In genomic region chr9:108489702-108490558, GRCm38 (mm10) we compare ENCODE assay signal across 8 mouse cellular contexts. TPM values are rescaled to one million over a fixed set of nuclear protein-coding genes. Genes with fewer than 3 reads are reported as not detected.
A peak's percentile ranks its signal among the peaks of the same experiment; 100 is the strongest.
DNase-seq lines count a peak whose midpoint lies in the region; ATAC-seq and TF ChIP-seq lines count a peak whose summit lies in the region.

No protein-coding gene starts in this region.

- H3K27ac ChIP-seq in heart, embryonic 15.5 days, result peak overlapping the region; percentile 99
- peak overlapping the region; percentile 40; the same call in 1 of the 2 replicates for H3K27ac ChIP-seq in ES-E14 (ENCODE audit: insufficient read depth, low read depth, low read length, poor library complexity, severe bottlenecking)
- peak overlapping the region; percentile 88 for H3K27ac ChIP-seq in forebrain, embryonic 16.5 days (ENCODE audit: low read length)
- H3K27ac ChIP-seq in liver, postnatal 0 days (ENCODE audit: low read depth), result peak overlapping the region; percentile 99

- no peak for TF ChIP-seq EP300 in liver, postnatal 0 days (IDR thresholded peaks at IDR 0.05; ENCODE audit: low read depth)

- WGBS in heart, embryonic 15.5 days, result 66% methylated on average over 26 of the region's 26 CpGs
- WGBS in forebrain, embryonic 16.5 days, result 61% methylated on average over 26 of the region's 26 CpGs
- 66% methylated on average over 26 of the region's 26 CpGs for WGBS in liver, postnatal 0 days (ENCODE audit: insufficient replicate concordance)

- H3K9ac ChIP-seq in heart, embryonic 15.5 days, result peak overlapping the region; percentile 98
- H3K9ac ChIP-seq in ES-E14 (ENCODE audit: insufficient read depth, low read depth, low read length, poor library complexity, severe bottlenecking), result peak overlapping the region; percentile 32; the same call in 1 of the 2 replicates
- peak overlapping the region; percentile 94 for H3K9ac ChIP-seq in forebrain, embryonic 16.5 days (replicated peaks; ENCODE audit: low read depth, low read length)
- H3K9ac ChIP-seq in liver, postnatal 0 days (replicated peaks), result peak overlapping the region; percentile 97; the same call in 1 of the 2 replicates

- H3K9me3 ChIP-seq in heart, embryonic 15.5 days (replicated peaks), result no peaks in the 10 kb centered on the region
- H3K9me3 ChIP-seq in ES-E14 (ENCODE audit: control insufficient read depth, insufficient read depth, low read depth, low read length), result no peaks in the 10 kb centered on the region
- no peaks in the 10 kb centered on the region for H3K9me3 ChIP-seq in forebrain, embryonic 16.5 days (ENCODE audit: control insufficient read depth, low read length)
- no peaks in the 10 kb centered on the region for H3K9me3 ChIP-seq in liver, postnatal 0 days (ENCODE audit: low read length)

- in situ Hi-C loops in ES-E14 (cut with MboI; ENCODE audit: low sequenced_read_pairs in 2 of 2, unreplicated experiment in 2 of 2), result no loop called here

- ATAC-seq in heart, embryonic 15.5 days (replicated peaks; ENCODE audit: insufficient number of reproducible peaks, insufficient read depth, low FRiP score, low read depth), result no peak
- ATAC-seq in forebrain, embryonic 16.5 days, result peak; percentile 13
- no peak for ATAC-seq in liver, postnatal 0 days

- peaks cover 79% of the 10 kb centered on the region for H3K36me3 ChIP-seq in heart, embryonic 15.5 days
- peaks cover 27% of the 10 kb centered on the region for H3K36me3 ChIP-seq in ES-E14 (ENCODE audit: control insufficient read depth, insufficient read depth, low read length, poor library complexity, severe bottlenecking)
- H3K36me3 ChIP-seq in forebrain, embryonic 16.5 days (ENCODE audit: control insufficient read depth, insufficient read depth), result peaks cover 17% of the 10 kb centered on the region
- peaks cover 34% of the 10 kb centered on the region for H3K36me3 ChIP-seq in liver, postnatal 0 days (replicated peaks; ENCODE audit: insufficient read depth, low read length)

- peak overlapping the region; percentile 74 for H3K4me2 ChIP-seq in heart, embryonic 15.5 days
- H3K4me2 ChIP-seq in forebrain, embryonic 16.5 days (ENCODE audit: low read length), result peak overlapping the region; percentile 69
- H3K4me2 ChIP-seq in liver, postnatal 0 days (ENCODE audit: low read depth, low read length), result peak overlapping the region; percentile 90

- no peak for DNase-seq in heart, postnatal 4 days
- DNase-seq in ES-E14 (ENCODE audit: low read depth, low spot score) (no peak), adipocyte (ENCODE audit: low spot score) (no peak)
- DNase-seq in liver, postnatal 0 days, result no peak
- DNase-seq in thymus, postnatal 36 days, result peak; percentile 37 to 54
- no peak for DNase-seq in left cerebral cortex, adult 9 months (ENCODE audit: low spot score in 2 of 2)

- no peak for TF ChIP-seq CTCF in liver, postnatal 0 days (IDR thresholded peaks at IDR 0.05; ENCODE audit: low read depth)

- H3K4me3 ChIP-seq in heart, embryonic 15.5 days, result peak overlapping the region; percentile 97
- peak overlapping the region; percentile 86 to 98 for H3K4me3 ChIP-seq in ES-E14 (ENCODE audit: insufficient read depth in 1 of 2, low read depth in 1 of 2, low read length in 2 of 2, poor library complexity in 1 of 2, severe bottlenecking in 1 of 2)
- H3K4me3 ChIP-seq in forebrain, embryonic 16.5 days (replicated peaks; ENCODE audit: low read length), result peak overlapping the region; percentile 75
- peak overlapping the region; percentile 88 for H3K4me3 ChIP-seq in liver, postnatal 0 days (ENCODE audit: low read depth, low read length)

- H3K4me1 ChIP-seq in heart, embryonic 15.5 days (replicated peaks), result peaks cover 22% of the 10 kb centered on the region
- H3K4me1 ChIP-seq in ES-E14 (ENCODE audit: control insufficient read depth in 2 of 2, insufficient read depth in 2 of 2, low read length in 2 of 2, poor library complexity in 1 of 2), result peaks cover 3 to 14% of the 10 kb centered on the region in 2 experiments; a peak in 3 of 4 replicates
- H3K4me1 ChIP-seq in forebrain, embryonic 16.5 days (replicated peaks; ENCODE audit: control insufficient read depth, insufficient read depth, low read length), result peaks cover 22% of the 10 kb centered on the region
- peaks cover 20% of the 10 kb centered on the region for H3K4me1 ChIP-seq in liver, postnatal 0 days (ENCODE audit: insufficient read depth)

- H3K27me3 ChIP-seq in heart, embryonic 15.5 days, result no peaks in the 10 kb centered on the region
- no peaks in the 10 kb centered on the region for H3K27me3 ChIP-seq in forebrain, embryonic 16.5 days (replicated peaks; ENCODE audit: control insufficient read depth, insufficient read depth, low read length)
- no peaks in the 10 kb centered on the region for H3K27me3 ChIP-seq in liver, postnatal 0 days (ENCODE audit: insufficient read depth, low read length)

TF ChIP-seq in ES-E14, 5 proteins besides CTCF, POLR2A, EP300 and RAD21:
- TF ChIP-seq HCFC1 (IDR thresholded peaks at IDR 0.05; ENCODE audit: borderline replicate concordance, insufficient read depth, low read length) (no peak), CHD2 (IDR thresholded peaks at IDR 0.05; ENCODE audit: low read depth, low read length) (no peak), ZC3H11A (IDR thresholded peaks at IDR 0.05; ENCODE audit: borderline replicate concordance, low read depth, low read length) (no peak), MAFK (IDR thresholded peaks at IDR 0.05; ENCODE audit: insufficient read depth, low read depth, low read length) (no peak), ZNF384 (IDR thresholded peaks at IDR 0.05; ENCODE audit: low read depth, low read length) (no peak)

RNA-seq across cellular contexts. Expression of gene Usp19, which starts 0.5 kb away (rescaled TPM):
- polyA plus RNA-seq in heart, embryonic 15.5 days (2015; fragmentation: Nextera tagmentation; extraction: Ambion mirVana), result 51.5 and 68.5 TPM in 2 replicates
- 100 to 1,000 TPM; 108 to 109 TPM for total RNA-seq in heart, postnatal 4 days (2021)
- 92.1 and 126 TPM in 2 replicates for total RNA-seq in ES-E14 (2012; rRNA removed)
- polyA plus RNA-seq in forebrain, embryonic 16.5 days (2015; fragmentation: Nextera tagmentation; extraction: Ambion mirVana), result 85.9 and 91.5 TPM in 2 replicates
- 13.8 and 17.0 TPM in 2 replicates for polyA plus RNA-seq in liver, postnatal 0 days (2015; fragmentation: Nextera tagmentation; extraction: Ambion mirVana)

RNA-seq across cellular contexts. Expression of gene Lamb2, which starts 10.4 kb away (rescaled TPM):
- 55.5 and 64.2 TPM in 2 replicates for polyA plus RNA-seq in heart, embryonic 15.5 days (2015; fragmentation: Nextera tagmentation; extraction: Ambion mirVana)
- 100 to 1,000 TPM; 217 to 229 TPM for total RNA-seq in heart, postnatal 4 days (2021)
- total RNA-seq in ES-E14 (2012; rRNA removed), result 50.6 and 54.5 TPM in 2 replicates
- polyA plus RNA-seq in forebrain, embryonic 16.5 days (2015; fragmentation: Nextera tagmentation; extraction: Ambion mirVana), result 17.6 and 23.4 TPM in 2 replicates
- polyA plus RNA-seq in liver, postnatal 0 days (2015; fragmentation: Nextera tagmentation; extraction: Ambion mirVana), result 2.7 and 3.9 TPM in 2 replicates

RNA-seq across cellular contexts. Expression of gene Qars, which starts 17.6 kb away (rescaled TPM):
- polyA plus RNA-seq in heart, embryonic 15.5 days (2015; fragmentation: Nextera tagmentation; extraction: Ambion mirVana), result 49.4 and 67.5 TPM in 2 replicates
- total RNA-seq in heart, postnatal 4 days (2021), result 10 to 100 TPM; 75.7 to 83.6 TPM
- 393 and 450 TPM in 2 replicates for total RNA-seq in ES-E14 (2012; rRNA removed)
- polyA plus RNA-seq in forebrain, embryonic 16.5 days (2015; fragmentation: Nextera tagmentation; extraction: Ambion mirVana), result 69.1 and 71.5 TPM in 2 replicates
- 33.0 and 33.3 TPM in 2 replicates for polyA plus RNA-seq in liver, postnatal 0 days (2015; fragmentation: Nextera tagmentation; extraction: Ambion mirVana)

RNA-seq across cellular contexts. Expression of gene Qrich1, which starts 26.7 kb away (rescaled TPM):
- polyA plus RNA-seq in heart, embryonic 15.5 days (2015; fragmentation: Nextera tagmentation; extraction: Ambion mirVana), result 75.1 and 84.6 TPM in 2 replicates
- 10 to 100 TPM; 93.5 to 94.0 TPM for total RNA-seq in heart, postnatal 4 days (2021)
- total RNA-seq in ES-E14 (2012; rRNA removed), result 145 and 152 TPM in 2 replicates
- 152 and 164 TPM in 2 replicates for polyA plus RNA-seq in forebrain, embryonic 16.5 days (2015; fragmentation: Nextera tagmentation; extraction: Ambion mirVana)
- polyA plus RNA-seq in liver, postnatal 0 days (2015; fragmentation: Nextera tagmentation; extraction: Ambion mirVana), result 26.2 and 27.1 TPM in 2 replicates

RNA-seq across cellular contexts. Expression of gene Klhdc8b, which starts 28.5 kb away (rescaled TPM):
- 95.7 and 103 TPM in 2 replicates for polyA plus RNA-seq in heart, embryonic 15.5 days (2015; fragmentation: Nextera tagmentation; extraction: Ambion mirVana)
- 10 to 100 TPM; 43.9 to 45.6 TPM for total RNA-seq in heart, postnatal 4 days (2021)
- 6.6 and 6.7 TPM in 2 replicates for total RNA-seq in ES-E14 (2012; rRNA removed)
- polyA plus RNA-seq in forebrain, embryonic 16.5 days (2015; fragmentation: Nextera tagmentation; extraction: Ambion mirVana), result 42.6 and 55.6 TPM in 2 replicates
- polyA plus RNA-seq in liver, postnatal 0 days (2015; fragmentation: Nextera tagmentation; extraction: Ambion mirVana), result 8.5 and 9.1 TPM in 2 replicates

Comparison
In these comparisons a context has a peak if more than half of its experiments do, and no peak if none do; other contexts are left out.
1. H3K27ac ChIP-seq: peak in every context shown above with its lines; median percentile 99 in heart, embryonic 15.5 days; 99 in liver, postnatal 0 days; 88 in forebrain, embryonic 16.5 days; 40 in ES-E14.
2. H3K9ac ChIP-seq: peak in every context shown above with its lines; median percentile 98 in heart, embryonic 15.5 days; 97 in liver, postnatal 0 days; 94 in forebrain, embryonic 16.5 days; 32 in ES-E14.
3. DNase-seq: peak in thymus, postnatal 36 days (2 of 2); none in heart, postnatal 4 days (single experiment), ES-E14 (single experiment), liver, postnatal 0 days (single experiment), left cerebral cortex, adult 9 months (0 of 2) and adipocyte (single experiment).
4. Peak in every context shown above with its lines, with median percentiles within 50 percentile points of each other: H3K4me2 ChIP-seq and H3K4me3 ChIP-seq.